Mouse (Mus musculus): ENCODE data around the gene Srbd1.
A peak's percentile ranks its signal among the peaks of the same experiment; 100 is the strongest.

DNA sequence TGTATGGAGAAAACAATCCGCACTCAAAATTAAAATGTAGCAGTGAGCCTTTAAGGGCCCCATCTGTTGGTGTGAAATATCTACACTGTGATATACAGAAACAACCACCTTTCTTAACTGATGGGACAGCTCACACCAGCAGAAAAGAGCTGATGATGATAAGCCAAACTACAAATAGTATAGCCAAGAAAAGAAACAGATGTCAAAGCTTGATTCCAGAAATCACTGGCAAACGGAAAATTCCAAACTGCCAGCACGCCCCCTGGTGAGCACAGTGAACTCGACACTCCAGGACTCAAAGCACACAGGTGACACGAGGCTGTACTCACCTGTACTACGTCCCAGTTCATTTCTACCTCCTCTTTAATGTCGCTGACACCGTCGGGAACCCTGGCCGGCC lies 9.1 kb downstream of the Srbd1 start:
- TF ChIP-seq CTCF (IDR thresholded peaks at IDR 0.05; ENCODE audit: low read depth, low read length) (peak; percentile 54), POLR2A (IDR thresholded peaks at IDR 0.05; ENCODE audit: insufficient read depth, low read length) (no peak), EP300 (IDR thresholded peaks at IDR 0.05; ENCODE audit: insufficient read depth, low read depth, low read length) (no peak)
